Mouse (Mus musculus) ES-Bruce4 (cell line): ENCODE measurements around the gene Ltbp3.

Source experiments
- CTCF ChIP-seq: IDR thresholded peaks from one replicate; pipeline ENCODE4 v1.8.1; 2011; ENCODE audit warnings: low read depth, low read length
- POLR2A ChIP-seq: IDR thresholded peaks from one replicate; pipeline ENCODE4 v1.8.1; 2011; ENCODE audit warnings: low read length; ENCODE audit not compliant: insufficient read depth

DNA sequence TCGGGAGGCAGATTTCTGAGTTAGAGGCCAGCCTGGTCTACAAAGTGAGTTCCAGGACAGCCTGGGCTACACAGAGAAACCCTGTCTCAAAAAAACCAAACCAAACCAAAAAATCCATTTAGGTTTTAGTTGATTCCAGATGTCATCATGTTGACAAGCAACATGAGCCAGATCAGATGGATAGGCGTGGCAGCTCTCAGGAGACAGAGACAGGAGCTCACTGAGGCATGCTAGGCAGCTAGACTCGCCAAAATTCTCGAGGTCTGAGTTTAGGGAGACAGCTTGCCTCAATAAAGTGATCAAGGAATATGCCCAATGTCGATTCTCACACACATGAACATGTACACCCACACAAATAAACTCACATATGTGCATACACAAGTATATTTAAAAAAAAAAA lies 48.4 kb downstream of the Ltbp3 start:
- no peak for TF ChIP-seq POLR2A
- TF ChIP-seq CTCF = no peak
